In genomic region chr7:46453930-46454679, GRCm38 (mm10) we compare ENCODE assay signal across 9 mouse cellular contexts. TPM values are rescaled to one million over a fixed set of nuclear protein-coding genes. Genes with fewer than 3 reads are reported as not detected.
DNase-seq lines count a peak whose midpoint lies in the region; ATAC-seq lines count a peak whose summit lies in the region.
"Had no signal": no experiment of that assay in that cellular context is flagged by ENCODE, and none has a peak within 500 bp of the region (broad histone marks: within the 10 kb centered on the region; RNA-seq: fewer than 3 reads in every experiment).

No protein-coding gene starts in this region.

- ATAC-seq in midbrain, embryonic 15.5 days (replicated peaks), result peak; percentile 89
- ATAC-seq: intestine, embryonic 16.5 days had no signal

- H3K27ac ChIP-seq in midbrain, embryonic 15.5 days, result peak overlapping the region; percentile 79

- H3K9ac ChIP-seq in midbrain, embryonic 15.5 days, result no peak overlapping the region

- H3K27me3 ChIP-seq in midbrain, embryonic 15.5 days (replicated peaks), result no peaks in the 10 kb centered on the region

- no peak overlapping the region for H3K4me2 ChIP-seq in midbrain, embryonic 15.5 days

- no peak overlapping the region for H3K4me3 ChIP-seq in midbrain, embryonic 15.5 days

- H3K4me1 ChIP-seq in midbrain, embryonic 15.5 days, result peaks cover 28% of the 10 kb centered on the region

- peak; percentile 95 for DNase-seq in brain, adult 2 months (ENCODE audit: low read depth, low spot score)
- DNase-seq in cerebellum, postnatal 14 days, result peak; percentile 82 to 85
- peak; percentile 16 for DNase-seq in forelimb bud, embryonic 11.5 days (ENCODE audit: low read depth, low spot score)
- no peak for DNase-seq in Muller cell, postnatal 12 days (ENCODE audit: inconsistent ontology term)
- DNase-seq in thymus, postnatal 36 days, result no peak
- no peak for DNase-seq in spleen, postnatal 36 days (ENCODE audit: low spot score in 2 of 2)
- no peak for DNase-seq in thymus, postnatal 25 days

- 15% methylated on average over 10 of the region's 10 CpGs for WGBS in midbrain, embryonic 15.5 days

- H3K36me3 ChIP-seq in midbrain, embryonic 15.5 days (replicated peaks), result no peaks in the 10 kb centered on the region

- H3K9me3 ChIP-seq in midbrain, embryonic 15.5 days, result no peaks in the 10 kb centered on the region

RNA-seq across cellular contexts. Expression of gene Kcnc1, which starts 57.8 kb away (rescaled TPM):
- 15.2 and 17.0 TPM in 2 replicates for polyA plus RNA-seq in midbrain, embryonic 15.5 days (2015; fragmentation: Nextera tagmentation; extraction: Ambion mirVana)

Comparison
In these comparisons a context has a peak if more than half of its experiments do, and no peak if none do; other contexts are left out.
1. DNase-seq: peak in brain, adult 2 months (single experiment), cerebellum, postnatal 14 days (2 of 2) and forelimb bud, embryonic 11.5 days (single experiment); none in Muller cell, postnatal 12 days (single experiment), thymus, postnatal 36 days (0 of 2), spleen, postnatal 36 days (0 of 2) and thymus, postnatal 25 days (single experiment).